ENCODE assay signal across 11 mouse cellular contexts in genomic region chr7:137316181-137316925, GRCm38 (mm10). TPM values are rescaled to one million over a fixed set of nuclear protein-coding genes. Genes with fewer than 3 reads are reported as not detected.
DNase-seq lines count a peak whose midpoint lies in the region; ATAC-seq and TF ChIP-seq lines count a peak whose summit lies in the region.
"Had no signal": no experiment of that assay in that cellular context is flagged by ENCODE, and none has a peak within 500 bp of the region (broad histone marks: within the 10 kb centered on the region; RNA-seq: fewer than 3 reads in every experiment).

No protein-coding gene starts in this region.

- H3K4me3 ChIP-seq in E14TG2a.4 (replicated peaks; ENCODE audit: low read length), result peak overlapping the region; percentile 71
- peak overlapping the region; percentile 79 for H3K4me3 ChIP-seq in hindbrain, embryonic 10.5 days
- peak overlapping the region; percentile 78 for H3K4me3 ChIP-seq in midbrain, embryonic 13.5 days (replicated peaks)

- H3K27me3 ChIP-seq in E14TG2a.4 (ENCODE audit: insufficient read depth, low read length), result peaks cover 95% of the 10 kb centered on the region
- peaks cover 99% of the 10 kb centered on the region for H3K27me3 ChIP-seq in hindbrain, embryonic 10.5 days (ENCODE audit: insufficient read depth, poor library complexity, severe bottlenecking)
- H3K27me3 ChIP-seq in midbrain, embryonic 13.5 days, result peaks cover 64% of the 10 kb centered on the region

- peak; percentile 63 for DNase-seq in embryo, embryonic 11 days
- peak; percentile 47 for DNase-seq in hindbrain, embryonic 10.5 days (ENCODE audit: low spot score)
- DNase-seq in right cerebral cortex, adult 18-20 months, result no peak
- no peak for DNase-seq in spleen, postnatal 10 days (ENCODE audit: low spot score in 2 of 2)
- DNase-seq in right cerebral cortex, postnatal 36 days (ENCODE audit: low spot score in 2 of 2), result no peak
- DNase-seq: adrenal gland, postnatal 14 days; layer of hippocampus, postnatal 36 days had no signal

- H3K27ac ChIP-seq in hindbrain, embryonic 10.5 days, result peak overlapping the region; percentile 89
- peak overlapping the region; percentile 98 for H3K27ac ChIP-seq in midbrain, embryonic 13.5 days

- 1% methylated on average over 20 of the region's 20 CpGs for WGBS in hindbrain, embryonic 10.5 days
- 0% methylated on average over 20 of the region's 20 CpGs for WGBS in midbrain, embryonic 13.5 days

- peaks cover 55% of the 10 kb centered on the region for H3K4me1 ChIP-seq in E14TG2a.4 (replicated peaks; ENCODE audit: low read depth, low read length)
- peaks cover 90% of the 10 kb centered on the region for H3K4me1 ChIP-seq in hindbrain, embryonic 10.5 days (replicated peaks)
- peaks cover 76% of the 10 kb centered on the region for H3K4me1 ChIP-seq in midbrain, embryonic 13.5 days (replicated peaks)

- no peak for TF ChIP-seq CTCF in E14TG2a.4 (conservative IDR thresholded peaks at IDR 0.05; ENCODE audit: low read length)

- ATAC-seq in midbrain, embryonic 13.5 days, result no peak
- ATAC-seq: lung, postnatal 0 days had no signal

- H3K9ac ChIP-seq in midbrain, embryonic 13.5 days (replicated peaks), result peak overlapping the region; percentile 87

- no peaks in the 10 kb centered on the region for H3K9me3 ChIP-seq in E14TG2a.4 (ENCODE audit: low read length)
- no peaks in the 10 kb centered on the region for H3K9me3 ChIP-seq in hindbrain, embryonic 10.5 days
- H3K9me3 ChIP-seq in midbrain, embryonic 13.5 days, result no peaks in the 10 kb centered on the region

- no peaks in the 10 kb centered on the region for H3K36me3 ChIP-seq in E14TG2a.4 (ENCODE audit: insufficient read depth, low read length)
- 0 out of 2 replicates have a peak, but pooled peaks cover 2% of the 10 kb centered on the region for H3K36me3 ChIP-seq in hindbrain, embryonic 10.5 days
- no peaks in the 10 kb centered on the region for H3K36me3 ChIP-seq in midbrain, embryonic 13.5 days
- H3K36me3 ChIP-seq: G1E had no signal

- H3K4me2 ChIP-seq in midbrain, embryonic 13.5 days (replicated peaks), result peak overlapping the region; percentile 77

RNA-seq across cellular contexts. Expression of gene Ebf3, which starts 2.1 kb away (rescaled TPM):
- 5.7 and 7.4 TPM in 2 replicates for polyA plus RNA-seq in hindbrain, embryonic 10.5 days (2016; fragmentation: Nextera tagmentation; extraction: Ambion mirVana)
- 18.1 and 18.2 TPM in 2 replicates for polyA plus RNA-seq in midbrain, embryonic 13.5 days (2015; fragmentation: Nextera tagmentation; extraction: Ambion mirVana)
- polyA plus RNA-seq: G1E; lung, postnatal 0 days had no signal

Comparison
In these comparisons a context has a peak if more than half of its experiments do, and no peak if none do; other contexts are left out.
1. DNase-seq: peak in embryo, embryonic 11 days (single experiment) and hindbrain, embryonic 10.5 days (single experiment); none in right cerebral cortex, adult 18-20 months (single experiment), spleen, postnatal 10 days (0 of 2) and right cerebral cortex, postnatal 36 days (0 of 2).
2. Peak in every context shown above with its lines, with median percentiles within 50 percentile points of each other: H3K4me3 ChIP-seq.